Mouse (Mus musculus): ENCODE measurements at regions not wholly inside any gene's neighbourhood (a gene's known extent, or its start where the extent isn't known, plus 50 kb on each side); places are given as distances from the start of the nearest gene placed in this dataset.

DNA sequence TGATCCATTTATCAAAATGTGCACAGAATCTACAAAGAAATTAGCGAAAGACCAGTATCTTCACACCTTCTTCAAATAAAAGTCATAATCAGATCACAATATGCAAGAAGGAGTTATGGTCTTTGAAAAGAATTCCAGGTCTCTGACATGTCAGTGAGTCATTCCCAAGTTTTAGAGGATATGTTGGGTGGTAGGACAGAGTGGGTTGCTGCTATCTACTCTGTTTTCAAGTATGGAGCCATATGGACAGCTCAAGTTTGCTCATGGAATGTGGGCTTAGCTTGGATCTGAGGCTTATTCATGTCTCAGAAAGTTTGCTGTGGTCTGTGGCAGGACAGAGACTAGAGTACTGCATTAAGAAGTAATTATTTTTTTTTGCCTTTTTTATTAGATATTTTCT lies 657.0 kb downstream of the Inhba start:
- H3K27me3 ChIP-seq (ENCODE audit: control insufficient read depth, insufficient read depth, insufficient read length), result no peaks in the 10 kb centered on the region
- no peak overlapping the region for H3K4me3 ChIP-seq
- H3K36me3 ChIP-seq (ENCODE audit: control insufficient read depth, insufficient read depth), result no peaks in the 10 kb centered on the region
- no peak for TF ChIP-seq MYOD1 (IDR thresholded peaks at IDR 0.05; ENCODE audit: control insufficient read depth in 1 of 3, insufficient read length in 2 of 3, low read depth in 2 of 3)
- TF ChIP-seq E2F4 (IDR thresholded peaks at IDR 0.05; ENCODE audit: insufficient read depth), result no peak
- TF ChIP-seq POLR2A (IDR thresholded peaks at IDR 0.05; ENCODE audit: insufficient read length, low read depth), result no peak
- no peak for TF ChIP-seq USF1 (IDR thresholded peaks at IDR 0.05; ENCODE audit: low read depth)
- no peak for TF ChIP-seq MAX (IDR thresholded peaks at IDR 0.05; ENCODE audit: low read depth)
- no peak for TF ChIP-seq CEBPB (IDR thresholded peaks at IDR 0.05; ENCODE audit: insufficient read depth, poor library complexity, severe bottlenecking)
- no peak for TF ChIP-seq MYOG (IDR thresholded peaks at IDR 0.05; ENCODE audit: control insufficient read depth in 1 of 3, insufficient read depth in 1 of 3, insufficient read length in 2 of 3, low read depth in 2 of 3)
- no peak for TF ChIP-seq REST (IDR thresholded peaks at IDR 0.05; ENCODE audit: insufficient read depth, insufficient read length)
- no peak for TF ChIP-seq TCF12 (IDR thresholded peaks at IDR 0.05; ENCODE audit: insufficient read depth, poor library complexity, severe bottlenecking)
- no peak for TF ChIP-seq SRF (IDR thresholded peaks at IDR 0.05; ENCODE audit: control insufficient read depth, insufficient read length, low read depth)
- TF ChIP-seq POLR2AphosphoS2 (IDR thresholded peaks at IDR 0.05; ENCODE audit: insufficient read length, low read depth), result no peak
- TF ChIP-seq TCF3 (IDR thresholded peaks at IDR 0.05; ENCODE audit: insufficient read length, low read depth), result no peak
- H3K79me2 ChIP-seq (ENCODE audit: control insufficient read depth, insufficient read depth), result no peaks in the 10 kb centered on the region
- H3K4me2 ChIP-seq (ENCODE audit: low read depth), result no peak overlapping the region
- H3ac ChIP-seq (ENCODE audit: control insufficient read depth, insufficient read length), result no peak overlapping the region

DNA sequence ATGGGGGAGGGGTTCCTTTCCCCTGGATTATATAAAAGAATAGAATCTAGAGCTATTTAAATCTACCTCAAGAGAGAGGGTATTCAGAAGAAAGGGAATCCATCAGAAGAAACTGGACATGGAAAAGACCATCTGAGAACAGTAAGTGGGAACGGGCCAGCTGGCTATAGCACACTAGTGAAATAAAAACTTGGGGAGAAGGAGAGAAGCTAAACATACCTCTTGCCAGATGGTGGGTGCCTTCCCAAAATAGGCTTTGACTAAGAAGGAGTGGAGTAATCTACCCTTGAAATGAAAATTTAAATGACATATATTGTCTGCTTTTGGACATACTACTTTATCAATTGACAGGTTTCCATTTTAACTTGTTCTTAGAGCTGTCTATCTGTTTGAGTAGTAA lies 657.6 kb downstream of the Inhba start:
- Histone ChIP-seq H3K27me3 (ENCODE audit: control insufficient read depth, insufficient read depth, insufficient read length) (no peaks in the 10 kb centered on the region), H3K36me3 (ENCODE audit: control insufficient read depth, insufficient read depth) (no peaks in the 10 kb centered on the region), H3K79me2 (ENCODE audit: control insufficient read depth, insufficient read depth) (no peaks in the 10 kb centered on the region), H3ac (ENCODE audit: control insufficient read depth, insufficient read length) (no peak overlapping the region), H3K4me3 (no peak overlapping the region), H3K4me2 (ENCODE audit: low read depth) (peak overlapping the region; percentile 37)
- TF ChIP-seq MYOG (IDR thresholded peaks at IDR 0.05; ENCODE audit: control insufficient read depth in 1 of 3, insufficient read depth in 1 of 3, insufficient read length in 2 of 3, low read depth in 2 of 3) (no peak), CEBPB (IDR thresholded peaks at IDR 0.05; ENCODE audit: insufficient read depth, poor library complexity, severe bottlenecking) (no peak), TCF3 (IDR thresholded peaks at IDR 0.05; ENCODE audit: insufficient read length, low read depth) (no peak), USF1 (IDR thresholded peaks at IDR 0.05; ENCODE audit: low read depth) (no peak), SRF (IDR thresholded peaks at IDR 0.05; ENCODE audit: control insufficient read depth, insufficient read length, low read depth) (no peak), POLR2A (IDR thresholded peaks at IDR 0.05; ENCODE audit: insufficient read length, low read depth) (no peak), E2F4 (IDR thresholded peaks at IDR 0.05; ENCODE audit: insufficient read depth) (no peak), MYOD1 (IDR thresholded peaks at IDR 0.05; ENCODE audit: control insufficient read depth in 1 of 3, insufficient read length in 2 of 3, low read depth in 2 of 3) (no peak), MAX (IDR thresholded peaks at IDR 0.05; ENCODE audit: low read depth) (no peak), POLR2AphosphoS2 (IDR thresholded peaks at IDR 0.05; ENCODE audit: insufficient read length, low read depth) (no peak), TCF12 (IDR thresholded peaks at IDR 0.05; ENCODE audit: insufficient read depth, poor library complexity, severe bottlenecking) (no peak), REST (IDR thresholded peaks at IDR 0.05; ENCODE audit: insufficient read depth, insufficient read length) (no peak)

DNA sequence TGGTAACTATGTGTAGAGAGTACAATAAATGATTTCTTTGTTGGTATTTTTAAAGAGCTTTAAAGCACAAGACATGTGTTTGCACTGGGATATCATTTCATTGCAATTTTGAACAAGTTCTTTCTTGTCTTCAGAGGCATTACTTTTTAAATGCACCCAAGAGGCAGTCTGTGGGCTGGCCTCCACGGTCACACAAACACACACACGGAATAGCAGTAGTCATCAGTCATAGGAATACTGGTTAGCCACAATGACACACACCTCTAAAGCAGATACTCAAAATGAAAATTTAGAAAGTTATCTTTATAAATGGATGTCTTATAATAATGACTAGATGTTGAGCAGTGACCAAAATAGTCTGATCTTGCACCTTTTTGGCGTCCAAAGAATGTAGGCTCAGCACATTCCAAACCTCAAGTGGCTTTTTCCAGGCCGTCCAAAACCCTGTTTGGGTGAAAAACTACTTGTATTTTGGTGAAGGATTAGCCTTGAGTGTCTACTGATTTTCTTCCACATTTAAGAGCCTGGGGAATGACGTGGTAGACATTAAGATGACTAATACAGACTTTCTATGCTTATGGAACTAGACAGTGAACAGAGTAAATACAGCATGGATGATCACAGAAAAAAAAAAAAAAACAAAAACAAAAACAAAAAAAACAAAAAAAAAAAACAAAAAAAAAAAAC lies 658.5 kb downstream of the Inhba start:
- H3K36me3 ChIP-seq (ENCODE audit: control insufficient read depth, insufficient read depth), result no peaks in the 10 kb centered on the region
- H3K27me3 ChIP-seq (ENCODE audit: control insufficient read depth, insufficient read depth, insufficient read length), result no peaks in the 10 kb centered on the region
- TF ChIP-seq MYOD1 (IDR thresholded peaks at IDR 0.05; ENCODE audit: control insufficient read depth in 1 of 3, insufficient read length in 2 of 3, low read depth in 2 of 3) (no peak), TCF12 (IDR thresholded peaks at IDR 0.05; ENCODE audit: insufficient read depth, poor library complexity, severe bottlenecking) (no peak)
- no peak overlapping the region for H3K4me3 ChIP-seq
- H3K79me2 ChIP-seq (ENCODE audit: control insufficient read depth, insufficient read depth), result no peaks in the 10 kb centered on the region
- peak overlapping the region; percentile 37 for H3K4me2 ChIP-seq (ENCODE audit: low read depth)
- no peak overlapping the region for H3ac ChIP-seq (ENCODE audit: control insufficient read depth, insufficient read length)

DNA sequence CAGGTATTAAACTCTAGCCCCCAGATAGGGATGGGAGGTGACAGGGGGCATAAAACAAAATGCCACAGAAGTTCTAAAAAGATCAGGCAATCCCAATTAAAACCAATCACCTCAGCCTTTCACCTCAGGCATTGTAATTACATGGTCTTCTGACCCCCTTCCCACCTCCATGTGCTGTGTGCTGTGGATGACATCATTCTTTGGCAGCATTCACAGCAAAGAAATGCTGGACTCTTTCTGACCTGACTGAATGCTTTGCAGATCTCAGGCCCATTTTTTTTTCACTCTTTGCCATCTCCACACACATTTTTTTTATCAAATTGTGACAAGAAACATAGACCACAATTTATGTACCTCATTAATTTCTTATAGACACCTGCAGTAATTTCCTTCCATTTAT lies 659.1 kb downstream of the Inhba start:
- no peaks in the 10 kb centered on the region for H3K27me3 ChIP-seq (ENCODE audit: control insufficient read depth, insufficient read depth, insufficient read length)
- H3K4me3 ChIP-seq, result no peak overlapping the region
- no peak overlapping the region for H3ac ChIP-seq (ENCODE audit: control insufficient read depth, insufficient read length)
- peak overlapping the region; percentile 37 for H3K4me2 ChIP-seq (ENCODE audit: low read depth)
- H3K36me3 ChIP-seq (ENCODE audit: control insufficient read depth, insufficient read depth), result no peaks in the 10 kb centered on the region
- H3K79me2 ChIP-seq (ENCODE audit: control insufficient read depth, insufficient read depth), result no peaks in the 10 kb centered on the region
- TF ChIP-seq CEBPB (IDR thresholded peaks at IDR 0.05; ENCODE audit: insufficient read depth, poor library complexity, severe bottlenecking), result no peak
- TF ChIP-seq MAX (IDR thresholded peaks at IDR 0.05; ENCODE audit: low read depth), result no peak
- TF ChIP-seq TCF12 (IDR thresholded peaks at IDR 0.05; ENCODE audit: insufficient read depth, poor library complexity, severe bottlenecking), result no peak
- TF ChIP-seq USF1 (IDR thresholded peaks at IDR 0.05; ENCODE audit: low read depth), result no peak
- no peak for TF ChIP-seq MYOD1 (IDR thresholded peaks at IDR 0.05; ENCODE audit: control insufficient read depth in 1 of 3, insufficient read length in 2 of 3, low read depth in 2 of 3)
- TF ChIP-seq TCF3 (IDR thresholded peaks at IDR 0.05; ENCODE audit: insufficient read length, low read depth), result no peak
- no peak for TF ChIP-seq POLR2AphosphoS2 (IDR thresholded peaks at IDR 0.05; ENCODE audit: insufficient read length, low read depth)
- no peak for TF ChIP-seq POLR2A (IDR thresholded peaks at IDR 0.05; ENCODE audit: insufficient read length, low read depth)
- no peak for TF ChIP-seq REST (IDR thresholded peaks at IDR 0.05; ENCODE audit: insufficient read depth, insufficient read length)
- TF ChIP-seq SRF (IDR thresholded peaks at IDR 0.05; ENCODE audit: control insufficient read depth, insufficient read length, low read depth), result no peak
- TF ChIP-seq E2F4 (IDR thresholded peaks at IDR 0.05; ENCODE audit: insufficient read depth), result no peak
- no peak for TF ChIP-seq MYOG (IDR thresholded peaks at IDR 0.05; ENCODE audit: control insufficient read depth in 1 of 3, insufficient read depth in 1 of 3, insufficient read length in 2 of 3, low read depth in 2 of 3)

DNA sequence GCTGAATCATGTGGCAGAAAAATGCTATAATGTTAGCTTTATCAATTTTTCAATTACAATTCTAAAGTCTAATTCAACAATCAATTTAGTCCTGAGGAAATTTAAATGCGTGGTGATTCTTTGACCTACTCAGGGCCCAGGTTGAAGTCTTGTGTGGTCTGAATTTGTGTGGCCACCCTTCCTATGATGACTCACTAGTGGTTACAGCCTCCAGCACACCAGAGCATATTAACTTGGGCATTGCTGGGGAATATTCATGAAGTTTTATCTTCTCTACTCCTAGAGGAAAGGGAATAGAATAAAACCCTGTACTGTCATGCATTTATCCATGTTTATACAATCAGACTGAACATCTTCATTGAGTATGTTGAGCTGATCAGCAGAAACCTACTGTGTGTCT lies 665.2 kb downstream of the Inhba start:
- no peak overlapping the region for H3K4me3 ChIP-seq
- no peak overlapping the region for H3K4me2 ChIP-seq (ENCODE audit: low read depth)
- no peaks in the 10 kb centered on the region for H3K79me2 ChIP-seq (ENCODE audit: control insufficient read depth, insufficient read depth)
- no peaks in the 10 kb centered on the region for H3K27me3 ChIP-seq (ENCODE audit: control insufficient read depth, insufficient read depth, insufficient read length)
- H3K36me3 ChIP-seq (ENCODE audit: control insufficient read depth, insufficient read depth), result no peaks in the 10 kb centered on the region
- no peak overlapping the region for H3ac ChIP-seq (ENCODE audit: control insufficient read depth, insufficient read length)
- TF ChIP-seq TCF3 (IDR thresholded peaks at IDR 0.05; ENCODE audit: insufficient read length, low read depth), result no peak
- TF ChIP-seq E2F4 (IDR thresholded peaks at IDR 0.05; ENCODE audit: insufficient read depth), result no peak
- TF ChIP-seq POLR2A (IDR thresholded peaks at IDR 0.05; ENCODE audit: insufficient read length, low read depth), result no peak
- no peak for TF ChIP-seq REST (IDR thresholded peaks at IDR 0.05; ENCODE audit: insufficient read depth, insufficient read length)
- no peak for TF ChIP-seq MYOG (IDR thresholded peaks at IDR 0.05; ENCODE audit: control insufficient read depth in 1 of 3, insufficient read depth in 1 of 3, insufficient read length in 2 of 3, low read depth in 2 of 3)
- TF ChIP-seq SRF (IDR thresholded peaks at IDR 0.05; ENCODE audit: control insufficient read depth, insufficient read length, low read depth), result no peak
- no peak for TF ChIP-seq USF1 (IDR thresholded peaks at IDR 0.05; ENCODE audit: low read depth)
- TF ChIP-seq POLR2AphosphoS2 (IDR thresholded peaks at IDR 0.05; ENCODE audit: insufficient read length, low read depth), result no peak
- TF ChIP-seq CEBPB (IDR thresholded peaks at IDR 0.05; ENCODE audit: insufficient read depth, poor library complexity, severe bottlenecking), result no peak
- TF ChIP-seq MYOD1 (IDR thresholded peaks at IDR 0.05; ENCODE audit: control insufficient read depth in 1 of 3, insufficient read length in 2 of 3, low read depth in 2 of 3), result no peak
- TF ChIP-seq MAX (IDR thresholded peaks at IDR 0.05; ENCODE audit: low read depth), result no peak
- no peak for TF ChIP-seq TCF12 (IDR thresholded peaks at IDR 0.05; ENCODE audit: insufficient read depth, poor library complexity, severe bottlenecking)
